Mouse (Mus musculus): ENCODE results near the gene Gltp.

DNA sequence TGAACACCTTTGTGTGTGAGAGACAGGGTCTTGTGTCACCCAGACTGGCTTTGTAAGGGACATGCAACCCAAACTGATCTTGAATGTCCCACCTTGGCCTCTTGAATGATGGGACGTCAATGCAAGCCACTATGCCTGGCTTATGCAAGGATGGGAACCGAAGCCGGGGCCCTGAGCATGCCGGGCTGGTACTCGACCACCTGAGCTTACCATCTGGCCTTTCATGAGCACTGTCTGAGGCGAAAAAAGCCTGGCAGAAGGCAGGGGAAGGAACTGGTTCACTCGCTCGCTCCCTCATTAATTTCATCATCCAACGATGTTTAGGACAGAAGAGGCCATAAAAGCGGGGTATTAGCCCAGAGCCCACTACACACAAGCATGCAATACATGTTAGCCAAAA, 50.0 kb downstream of the Gltp start:
- TF ChIP-seq CTCF (IDR thresholded peaks at IDR 0.05; ENCODE audit: low read depth, low read length) = no peak
- TF ChIP-seq EP300 (IDR thresholded peaks at IDR 0.05; ENCODE audit: insufficient read depth, low read depth, low read length) = no peak
- TF ChIP-seq POLR2A (IDR thresholded peaks at IDR 0.05; ENCODE audit: insufficient read depth, low read length) = no peak
